Mouse (Mus musculus): ENCODE results near the gene Atp8b5. TPM values are rescaled to one million over a fixed set of nuclear protein-coding genes. Genes with fewer than 3 reads are reported as not detected.

Gene Atp8b5
- polyA plus RNA-seq (2017; shearing (Covaris generic)): under 1 TPM; 0.16 to 0.72 TPM

DNA sequence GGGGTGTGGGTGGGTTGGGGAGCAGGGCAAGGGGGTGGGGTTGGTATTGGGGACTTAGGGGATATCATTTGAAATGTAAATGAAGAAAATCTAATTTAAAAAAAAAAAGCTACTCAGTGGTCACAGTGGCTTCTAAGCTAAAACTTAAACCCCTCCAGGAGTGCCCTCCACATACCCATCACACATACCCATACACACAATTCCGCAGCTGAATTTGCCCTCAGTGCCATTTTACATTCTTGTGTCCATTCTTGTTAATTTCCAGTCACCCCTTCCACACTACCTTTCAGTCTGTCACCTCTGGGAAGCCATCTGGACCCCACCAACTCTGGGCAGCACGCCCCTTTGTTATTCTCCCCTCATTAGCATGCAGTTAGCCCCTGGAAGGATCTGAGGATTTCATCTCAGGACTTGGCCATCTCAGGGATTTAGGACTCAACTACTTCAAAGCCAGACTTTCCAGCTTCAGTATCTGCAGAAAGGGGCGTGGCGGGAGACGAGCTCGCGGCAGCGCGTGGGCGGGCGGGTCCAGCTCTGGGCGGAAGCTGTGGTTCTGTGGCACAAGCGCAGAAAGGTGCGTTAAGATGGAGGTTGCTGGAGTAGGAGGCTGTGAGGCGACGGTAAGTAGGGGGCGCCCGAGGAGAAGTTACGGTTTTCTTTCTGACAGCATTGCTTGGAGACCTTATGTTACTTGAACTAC is at the start of gene Atp8b5:
Gene Atp8b5 (plus strand): TSS at position 537 of the 700 bp plus-strand sequence.

DNA sequence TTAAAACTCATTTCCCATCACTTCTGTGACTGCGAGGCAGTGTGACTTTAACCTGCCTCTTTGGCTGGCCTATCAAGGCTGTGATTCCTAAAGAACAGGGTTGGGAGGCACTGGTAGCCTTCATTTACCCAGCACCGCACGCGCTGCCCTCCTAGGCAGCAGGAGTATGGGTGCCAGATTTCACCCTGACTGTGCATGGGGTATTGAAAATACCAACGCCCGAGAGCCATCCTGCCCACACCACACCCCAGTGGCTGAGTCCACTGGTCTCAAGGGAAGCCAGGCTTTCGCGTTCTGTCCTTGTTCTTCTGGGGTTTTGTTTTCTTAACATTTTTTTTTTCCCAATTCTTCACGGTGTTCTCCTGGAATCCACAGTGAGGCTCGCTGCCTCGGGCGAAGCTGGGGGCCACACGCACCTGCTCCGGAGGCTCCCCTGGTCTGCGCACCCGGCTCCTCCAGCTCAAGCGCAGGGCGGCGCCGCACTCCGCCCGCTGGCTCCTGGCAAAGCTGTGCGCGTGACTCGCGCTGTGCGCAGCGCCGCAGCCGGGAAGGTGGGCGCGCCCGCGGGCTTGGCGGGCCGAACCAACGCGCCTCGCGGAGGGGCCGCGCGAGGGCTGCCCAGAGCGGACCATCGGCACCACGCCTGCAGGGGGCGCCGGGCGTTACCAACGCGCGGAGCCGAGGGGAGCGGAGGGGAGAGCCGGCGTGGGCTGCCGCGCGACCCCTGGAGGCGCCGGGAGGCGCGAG is 114.6 kb downstream of the Atp8b5 start, which contains the start of gene Rusc2:
Gene Rusc2 (plus strand): TSS at position 572 of the 747 bp plus-strand sequence.

Other genes with a start within 250 kb of the Atp8b5 start
- gene Pigo, start 241.3 kb upstream of the Atp8b5 start, polyA plus RNA-seq (2017; shearing (Covaris generic)): 10 to 100 TPM; 41.6 to 52.5 TPM
- gene Stoml2, start 235.4 kb upstream of the Atp8b5 start, polyA plus RNA-seq (2017; shearing (Covaris generic)): 100 to 1,000 TPM; 150 to 162 TPM
- gene Fam214b, start 220.9 kb upstream of the Atp8b5 start, polyA plus RNA-seq (2017; shearing (Covaris generic)): 10 to 100 TPM in 1 of 2 experiments, 1 to 10 TPM in 1; 9.0 to 14.9 TPM
- 1 to 10 TPM in 1 of 2 experiments, under 1 TPM in 1; 0.63 to 1.5 TPM for gene Unc13b, start 208.2 kb upstream of the Atp8b5 start, polyA plus RNA-seq (2017; shearing (Covaris generic))
- 1 to 10 TPM in 1 of 2 experiments, under 1 TPM in 1; 0.33 to 1.8 TPM for gene Rusc2, start 114.8 kb downstream of the Atp8b5 start, polyA plus RNA-seq (2017; shearing (Covaris generic))
- under 1 TPM in 1 of 2 experiments, not detected in 1; 0.23 TPM for gene Fam166b, start 162.0 kb downstream of the Atp8b5 start, polyA plus RNA-seq (2017; shearing (Covaris generic))
- gene Tesk1, start 174.8 kb downstream of the Atp8b5 start, polyA plus RNA-seq (2017; shearing (Covaris generic)): 10 to 100 TPM; 54.6 to 94.4 TPM
- 10 to 100 TPM; 33.1 to 65.3 TPM for gene Cd72, start 187.5 kb downstream of the Atp8b5 start, polyA plus RNA-seq (2017; shearing (Covaris generic))
- gene Sit1, start 216.6 kb downstream of the Atp8b5 start, polyA plus RNA-seq (2017; shearing (Covaris generic)): 100 to 1,000 TPM; 134 to 225 TPM
- gene Ccdc107, start 225.7 kb downstream of the Atp8b5 start, polyA plus RNA-seq (2017; shearing (Covaris generic)): 10 to 100 TPM; 89.1 to 99.6 TPM
- gene Arhgef39, start 232.5 kb downstream of the Atp8b5 start, polyA plus RNA-seq (2017; shearing (Covaris generic)): 1 to 10 TPM; 3.8 to 5.5 TPM
- 1 to 10 TPM in 1 of 2 experiments, under 1 TPM in 1; 0.51 to 1.4 TPM for gene Car9, start 239.8 kb downstream of the Atp8b5 start, polyA plus RNA-seq (2017; shearing (Covaris generic))

Data from inflammation-experienced regulatory T-cells (primary cell).